Mouse (Mus musculus) hindbrain, embryonic 14.5 days (tissue): ENCODE measurements at regions not wholly inside any gene's neighbourhood (a gene's known extent, or its start where the extent isn't known, plus 50 kb on each side); places are given as distances from the start of the nearest gene placed in this dataset.

Experiments
- ATAC-seq: fragments of 200-750 bp; cut with Nextera tagmentation; 2 replicates; pipeline ENCODE4 v1.8.0; 2017; ENCODE audit warnings: moderate number of reproducible peaks, mild to moderate bottlenecking, moderate TSS enrichment, moderate library complexity; ENCODE audit not compliant: low FRiP score
- DNase-seq: peaks from one replicate; pipeline ENCODE4 v3.0.0-alpha.2; 2015; ENCODE audit warnings: low spot score
- H3K27ac ChIP-seq: fragments of 300-500 bp; sonication (generic); 2 replicates; pipeline ENCODE4 v1.5.1; 2014; ENCODE audit warnings: mild to moderate bottlenecking, moderate library complexity
- H3K27me3 ChIP-seq: fragments of 300-500 bp; sonication (generic); 2 replicates; pipeline ENCODE4 v1.6.1; 2014; ENCODE audit warnings: mild to moderate bottlenecking, low read length, mixed read lengths; ENCODE audit not compliant: control insufficient read depth, insufficient read depth
- H3K36me3 ChIP-seq: fragments of 300-500 bp; sonication (generic); replicated peaks from 2 replicates; pipeline ENCODE4 v1.6.1; 2014; ENCODE audit not compliant: control insufficient read depth, insufficient read depth
- H3K4me1 ChIP-seq: fragments of 300-500 bp; sonication (generic); replicated peaks from 2 replicates; pipeline ENCODE4 v1.6.1; 2014; ENCODE audit warnings: antibody characterized with exemption, low read length, mixed read lengths; ENCODE audit not compliant: control insufficient read depth, insufficient read depth
- H3K4me2 ChIP-seq: fragments of 300-500 bp; sonication (generic); replicated peaks from 2 replicates; pipeline ENCODE4 v1.6.1; 2014; ENCODE audit warnings: mild to moderate bottlenecking, moderate library complexity
- H3K4me3 ChIP-seq: fragments of 300-500 bp; sonication (generic); replicated peaks from 2 replicates; pipeline ENCODE4 v1.5.1; 2014; ENCODE audit warnings: mild to moderate bottlenecking, low read length
- H3K9ac ChIP-seq: fragments of 300-500 bp; sonication (generic); 2 replicates; pipeline ENCODE4 v1.6.1; 2014
- H3K9me3 ChIP-seq: fragments of 300-500 bp; sonication (generic); 2 replicates; pipeline ENCODE4 v1.6.1; 2016; ENCODE audit warnings: low read length; ENCODE audit not compliant: control insufficient read depth
- whole genome bisulfite sequencing: fragments of 180-500 bp; shearing (Covaris S2); extraction: QIAGEN DNeasy Blood & Tissue Kit; methylation state at CpG from one replicate; pipeline ENCODE4 v1.1.7; 2014; 5-methylcytosine and 5-hydroxymethylcytosine counted together

- WGBS: 82% methylated on average over 8 of the region's 8 CpGs
- Histone ChIP-seq H3K36me3 (no peaks in the 10 kb centered on the region), H3K4me2 (no peak overlapping the region), H3K9ac (no peak overlapping the region), H3K9me3 (no peaks in the 10 kb centered on the region), H3K27ac (no peak overlapping the region), H3K4me1 (no peaks in the 10 kb centered on the region), H3K27me3 (no peaks in the 10 kb centered on the region), H3K4me3 (no peak overlapping the region)
- ATAC-seq (no peak), DNase-seq (no peak)
These were observed 98.4 kb upstream of the Cpne4 start for GRCm38 (mm10) chr9:104448577-104449165.

GRCm38 (mm10) chr9:104444906-104445305 lies 102.2 kb upstream of the Cpne4 start:
- Histone ChIP-seq H3K27ac (no peak overlapping the region), H3K4me1 (no peaks in the 10 kb centered on the region), H3K4me3 (no peak overlapping the region), H3K36me3 (no peaks in the 10 kb centered on the region), H3K4me2 (no peak overlapping the region), H3K27me3 (no peaks in the 10 kb centered on the region), H3K9me3 (no peaks in the 10 kb centered on the region; the same call in 1 of the 2 replicates), H3K9ac (no peak overlapping the region)
- DNase-seq: peak; percentile 53
- 54% methylated on average over 5 of the region's 5 CpGs for WGBS
- ATAC-seq: no peak

GRCm38 (mm10) chr9:104443236-104443635 lies 103.8 kb upstream of the Cpne4 start:
- Histone ChIP-seq H3K4me1 (no peaks in the 10 kb centered on the region), H3K27ac (no peak overlapping the region), H3K9ac (no peak overlapping the region), H3K36me3 (no peaks in the 10 kb centered on the region), H3K27me3 (no peaks in the 10 kb centered on the region), H3K4me2 (no peak overlapping the region), H3K9me3 (no peaks in the 10 kb centered on the region; the same call in 1 of the 2 replicates), H3K4me3 (no peak overlapping the region)
- ATAC-seq: no peak
- no peak for DNase-seq
- 87% methylated on average over 7 of the region's 7 CpGs for WGBS

- no peak for ATAC-seq
- 56% methylated on average over 5 of the region's 5 CpGs for WGBS
- no peaks in the 10 kb centered on the region for H3K36me3 ChIP-seq
These were observed 75.5 kb upstream of the Acpp start for GRCm38 (mm10) chr9:104413021-104413420.

GRCm38 (mm10) chr9:104410211-104410610 lies 72.7 kb upstream of the Acpp start:
- no peaks in the 10 kb centered on the region for H3K9me3 ChIP-seq
- no peak for ATAC-seq
- peak; percentile 92 for DNase-seq
- H3K4me2 ChIP-seq: peak overlapping the region; percentile 60
- H3K36me3 ChIP-seq: no peaks in the 10 kb centered on the region
- H3K27ac ChIP-seq: no peak overlapping the region
- H3K4me1 ChIP-seq: peaks cover 20% of the 10 kb centered on the region
- 5% methylated on average over 5 of the region's 5 CpGs for WGBS
- no peak overlapping the region for H3K4me3 ChIP-seq
- no peak overlapping the region for H3K9ac ChIP-seq
- H3K27me3 ChIP-seq: peaks cover 12% of the 10 kb centered on the region

More at GRCm38 (mm10) chr9:104413021-104413420, 75.5 kb upstream of the Acpp start:
- no peak overlapping the region for H3K27ac ChIP-seq
- H3K9me3 ChIP-seq: no peaks in the 10 kb centered on the region
- peaks cover 6% of the 10 kb centered on the region for H3K27me3 ChIP-seq
- DNase-seq: no peak
- H3K4me1 ChIP-seq: peaks cover 14% of the 10 kb centered on the region
- H3K4me3 ChIP-seq: no peak overlapping the region
- no peak overlapping the region for H3K4me2 ChIP-seq
- no peak overlapping the region for H3K9ac ChIP-seq

GRCm38 (mm10) chr9:104409381-104409780 lies 71.8 kb upstream of the Acpp start:
- DNase-seq: peak; percentile 31

GRCm38 (mm10) chr9:104408571-104409294 lies 71.2 kb upstream of the Acpp start:
- H3K4me3 ChIP-seq: peak overlapping the region; percentile 28
- H3K4me2 ChIP-seq: peak overlapping the region; percentile 60
- peaks cover 20% of the 10 kb centered on the region for H3K4me1 ChIP-seq
- 20% methylated on average over 21 of the region's 21 CpGs for WGBS
- ATAC-seq (no peak), DNase-seq (peak; percentile 61)
- no peaks in the 10 kb centered on the region for H3K36me3 ChIP-seq
- H3K27ac ChIP-seq: no peak overlapping the region
- H3K27me3 ChIP-seq: peaks cover 12% of the 10 kb centered on the region
- H3K9ac ChIP-seq: peak overlapping the region; percentile 21; the same call in 1 of the 2 replicates
- H3K9me3 ChIP-seq: no peaks in the 10 kb centered on the region

More at GRCm38 (mm10) chr9:104409381-104409780, 71.8 kb upstream of the Acpp start:
- H3K36me3 ChIP-seq: no peaks in the 10 kb centered on the region
- 0 out of 2 replicates have a peak overlapping the region, but pooled peaks have one; percentile 16 for H3K9ac ChIP-seq
- no peak overlapping the region for H3K27ac ChIP-seq
- WGBS: 13% methylated on average over 12 of the region's 12 CpGs
- H3K4me1 ChIP-seq: peaks cover 20% of the 10 kb centered on the region
- peak overlapping the region; percentile 60 for H3K4me2 ChIP-seq
- H3K27me3 ChIP-seq: peaks cover 12% of the 10 kb centered on the region
- no peaks in the 10 kb centered on the region for H3K9me3 ChIP-seq
- no peak for ATAC-seq
- H3K4me3 ChIP-seq: peak overlapping the region; percentile 28

- H3K9ac ChIP-seq: no peak overlapping the region; the same call in 1 of the 2 replicates
- ATAC-seq (no peak), DNase-seq (peak; percentile 25)
These were observed 70.2 kb upstream of the Acpp start for GRCm38 (mm10) chr9:104407559-104408376.

GRCm38 (mm10) chr9:104407011-104407410 lies 69.5 kb upstream of the Acpp start:
- H3K27me3 ChIP-seq: peaks cover 12% of the 10 kb centered on the region
- H3K27ac ChIP-seq: no peak overlapping the region
- no peak overlapping the region for H3K4me3 ChIP-seq
- H3K36me3 ChIP-seq: no peaks in the 10 kb centered on the region
- no peaks in the 10 kb centered on the region for H3K9me3 ChIP-seq
- DNase-seq (no peak), ATAC-seq (no peak)
- WGBS: 30% methylated on average over 2 of the region's 2 CpGs
- H3K9ac ChIP-seq: no peak overlapping the region
- H3K4me1 ChIP-seq: peaks cover 20% of the 10 kb centered on the region
- H3K4me2 ChIP-seq: no peak overlapping the region

More at GRCm38 (mm10) chr9:104407559-104408376, 70.2 kb upstream of the Acpp start:
- H3K36me3 ChIP-seq: no peaks in the 10 kb centered on the region
- H3K4me3 ChIP-seq: peak overlapping the region; percentile 28
- no peaks in the 10 kb centered on the region for H3K9me3 ChIP-seq
- peaks cover 20% of the 10 kb centered on the region for H3K4me1 ChIP-seq
- no peak overlapping the region for H3K27ac ChIP-seq
- WGBS: 24% methylated on average over 18 of the region's 18 CpGs
- H3K4me2 ChIP-seq: peak overlapping the region; percentile 60
- H3K27me3 ChIP-seq: peaks cover 12% of the 10 kb centered on the region
